Mouse (Mus musculus) MEL (cell line): Measurements from ENCODE around the gene Selenoh. TPM values are rescaled to one million over a fixed set of nuclear protein-coding genes. Genes with fewer than 3 reads are reported as not detected.

Source experiments
- DNase-seq: peaks from one replicate; pipeline ENCODE4 v3.0.0; 2011; ENCODE audit warnings: low read depth, low spot score
- H3K27ac ChIP-seq: 2 replicates; pipeline ENCODE4 v1.5.1; 2012; ENCODE audit warnings: low read depth, mild to moderate bottlenecking, control low read depth, low read length, moderate library complexity; ENCODE audit not compliant: control insufficient read depth
- H3K27me3 ChIP-seq, 2 experiments: fragments of 150-350 bp in 1 of 2; sonication (generic) in 1 of 2; 2 replicates each; pipeline ENCODE4 v1.6.1; 2012; ENCODE audit warnings: low read length in 2 of 2, mild to moderate bottlenecking in 2 of 2, improper control_type of control experiment in 1 of 2, moderate library complexity in 1 of 2; ENCODE audit not compliant: insufficient read depth in 2 of 2, control insufficient read depth in 1 of 2
- H3K36me3 ChIP-seq, 2 experiments: 2 replicates each; pipeline ENCODE4 v1.6.1; 2012 to 2014; ENCODE audit warnings: low read length in 2 of 2, improper control_type of control experiment in 1 of 2, inconsistent platforms in 1 of 2, mild to moderate bottlenecking in 1 of 2; ENCODE audit not compliant: insufficient read depth in 2 of 2, control insufficient read depth in 1 of 2
- H3K4me1 ChIP-seq, 2 experiments: fragments of 150-350 bp in 1 of 2; sonication (generic) in 1 of 2; 2 replicates each; pipeline ENCODE4 v1.6.1; 2012; ENCODE audit warnings: low read length in 2 of 2, improper control_type of control experiment in 1 of 2, mild to moderate bottlenecking in 1 of 2; ENCODE audit not compliant: insufficient read depth in 2 of 2, control insufficient read depth in 1 of 2
- H3K4me3 ChIP-seq, 2 experiments: fragments of 150-350 bp in 1 of 2; sonication (generic) in 1 of 2; 2 replicates each; pipeline ENCODE4 v1.5.1; 2012; ENCODE audit warnings: low read depth in 2 of 2, low read length in 2 of 2, mild to moderate bottlenecking in 2 of 2, moderate library complexity in 2 of 2, control low read depth in 1 of 2, improper control_type of control experiment in 1 of 2; ENCODE audit not compliant: control insufficient read depth in 1 of 2, insufficient read depth in 1 of 2
- H3K79me2 ChIP-seq: 2 replicates; pipeline ENCODE4 v1.6.1; 2012; ENCODE audit warnings: mild to moderate bottlenecking, low read length, moderate library complexity; ENCODE audit not compliant: control insufficient read depth, poor library complexity, insufficient read depth
- H3K9ac ChIP-seq: 2 replicates; pipeline ENCODE4 v1.6.1; 2012; ENCODE audit warnings: low read depth, mild to moderate bottlenecking, control low read depth, low read length, moderate library complexity; ENCODE audit not compliant: control insufficient read depth, poor library complexity, severe bottlenecking
- H3K9me3 ChIP-seq: fragments of 150-350 bp; sonication (generic); replicated peaks from 2 replicates; pipeline ENCODE4 v1.6.1; 2012; ENCODE audit warnings: mild to moderate bottlenecking, low read length, improper control_type of control experiment, moderate library complexity; ENCODE audit not compliant: insufficient read depth
- CHD1 ChIP-seq: IDR thresholded peaks from 2 replicates; pipeline ENCODE4 v1.6.1; 2012; ENCODE audit warnings: low read depth, mild to moderate bottlenecking, inconsistent platforms, low read length, improper control_type of control experiment
- CTCF ChIP-seq, 3 experiments: IDR thresholded peaks in 2 of 3; conservative IDR thresholded peaks in 1 of 3; 2 replicates each; pipeline ENCODE4 v1.5.1; 2011 to 2012; ENCODE audit warnings: low read length in 3 of 3, low read depth in 2 of 3, mild to moderate bottlenecking in 2 of 3, improper control_type of control experiment in 1 of 3, inconsistent platforms in 1 of 3, mixed read lengths in 1 of 3, moderate library complexity in 1 of 3; ENCODE audit not compliant: control insufficient read depth in 1 of 3, insufficient read depth in 1 of 3, poor library complexity in 1 of 3, severe bottlenecking in 1 of 3
- E2F4 ChIP-seq: IDR thresholded peaks from 2 replicates; pipeline ENCODE4 v1.6.1; 2011; ENCODE audit warnings: low read depth, low read length, improper control_type of control experiment, borderline replicate concordance
- EP300 ChIP-seq, 2 experiments: IDR thresholded peaks; 2 replicates each; pipeline ENCODE4 v1.6.1; 2011; ENCODE audit warnings: improper control_type of control experiment in 2 of 2, low read length in 2 of 2, low read depth in 1 of 2, mild to moderate bottlenecking in 1 of 2
- GABPA ChIP-seq: IDR thresholded peaks from 2 replicates; pipeline ENCODE4 v1.6.1; 2012; ENCODE audit warnings: low read depth, mild to moderate bottlenecking, inconsistent platforms, low read length, improper control_type of control experiment, moderate library complexity
- HCFC1 ChIP-seq: IDR thresholded peaks from 2 replicates; pipeline ENCODE4 v1.6.1; 2012; ENCODE audit warnings: low read depth, mild to moderate bottlenecking, inconsistent platforms, low read length, improper control_type of control experiment, moderate library complexity
- JUND ChIP-seq: IDR thresholded peaks from 2 replicates; pipeline ENCODE4 v1.6.1; 2011; ENCODE audit warnings: low read depth, mild to moderate bottlenecking, improper control_type of control experiment, low read length
- MAFK ChIP-seq: IDR thresholded peaks from 2 replicates; pipeline ENCODE4 v1.6.1; 2011; ENCODE audit warnings: low read depth, mild to moderate bottlenecking, low read length, improper control_type of control experiment, borderline replicate concordance
- MAX ChIP-seq: IDR thresholded peaks from 2 replicates; pipeline ENCODE4 v1.6.1; 2011; ENCODE audit warnings: low read length, improper control_type of control experiment
- MAZ ChIP-seq: IDR thresholded peaks from 2 replicates; pipeline ENCODE4 v1.6.1; 2012; ENCODE audit warnings: low read depth, mild to moderate bottlenecking, inconsistent platforms, low read length, improper control_type of control experiment
- MEF2A ChIP-seq: IDR thresholded peaks from 2 replicates; pipeline ENCODE4 v1.6.1; 2014; ENCODE audit warnings: low read depth, mild to moderate bottlenecking, inconsistent platforms, low read length, improper control_type of control experiment; ENCODE audit not compliant: poor library complexity, insufficient replicate concordance, severe bottlenecking; ENCODE audit errors: extremely low read depth
- MXI1 ChIP-seq: IDR thresholded peaks from 2 replicates; pipeline ENCODE4 v1.6.1; 2011; ENCODE audit warnings: mild to moderate bottlenecking, low read depth, low read length, improper control_type of control experiment
- NELFE ChIP-seq: IDR thresholded peaks from 2 replicates; pipeline ENCODE4 v1.6.1; 2011; ENCODE audit warnings: low read depth, low read length, improper control_type of control experiment
- NRF1 ChIP-seq: IDR thresholded peaks from 2 replicates; pipeline ENCODE4 v1.6.1; 2014; ENCODE audit warnings: low read depth, mild to moderate bottlenecking, inconsistent platforms, low read length, improper control_type of control experiment, moderate library complexity; ENCODE audit not compliant: poor library complexity, insufficient read depth, severe bottlenecking
- POLR2A ChIP-seq, 2 experiments: IDR thresholded peaks; 2 replicates each; pipeline ENCODE4 v1.6.1; 2011 to 2012; ENCODE audit warnings: low read length in 2 of 2, mild to moderate bottlenecking in 2 of 2, control low read depth in 1 of 2, improper control_type of control experiment in 1 of 2, low read depth in 1 of 2, moderate library complexity in 1 of 2; ENCODE audit not compliant: control insufficient read depth in 1 of 2, insufficient read depth in 1 of 2, poor library complexity in 1 of 2
- RAD21 ChIP-seq: IDR thresholded peaks from 2 replicates; pipeline ENCODE4 v1.6.1; 2011; ENCODE audit warnings: mild to moderate bottlenecking, low read depth, low read length, improper control_type of control experiment
- SIN3A ChIP-seq: IDR thresholded peaks from 2 replicates; pipeline ENCODE4 v1.6.1; 2012; ENCODE audit warnings: low read length, improper control_type of control experiment, inconsistent platforms
- SMC3 ChIP-seq: IDR thresholded peaks from 2 replicates; pipeline ENCODE4 v1.6.1; 2011; ENCODE audit warnings: low read depth, low read length, improper control_type of control experiment
- TCF12 ChIP-seq: IDR thresholded peaks from 2 replicates; pipeline ENCODE4 v1.6.1; 2014; ENCODE audit warnings: low read depth, mild to moderate bottlenecking, inconsistent platforms, low read length, improper control_type of control experiment, moderate library complexity
- ZC3H11A ChIP-seq: IDR thresholded peaks from 2 replicates; pipeline ENCODE4 v1.6.1; 2012; ENCODE audit warnings: low read depth, mild to moderate bottlenecking, inconsistent platforms, low read length, improper control_type of control experiment
- ZKSCAN1 ChIP-seq: IDR thresholded peaks from 2 replicates; pipeline ENCODE4 v1.6.1; 2012; ENCODE audit warnings: low read depth, mild to moderate bottlenecking, inconsistent platforms, low read length, improper control_type of control experiment, moderate library complexity
- polyA plus RNA-seq, 2 experiments: library from polyadenylated mRNA; stranded (reverse) in 1 of 2; unstranded in 1 of 2; fragments of >175 nt in 1 of 2; fragments of >200 nt in 1 of 2; gene quantifications; 2 replicates each; pipeline versions ENCODE4 v1.2.1 to v1.2.4; 2012; ENCODE audit warnings: low replicate concordance in 2 of 2, low read depth in 1 of 2; ENCODE audit not compliant: insufficient read length in 2 of 2, insufficient read depth in 1 of 2, missing spikeins in 1 of 2
- total RNA-seq: library from RNA; depleted of rRNA; stranded (reverse); fragments of 300-350 nt; gene quantifications from 2 replicates; pipeline ENCODE4 v1.2.3, GENCODE M21; 2012

Selenoh gene
- total and polyA plus RNA-seq, 3 experiments = 70.7 to 79.0 TPM; not detected in 1

DNA sequence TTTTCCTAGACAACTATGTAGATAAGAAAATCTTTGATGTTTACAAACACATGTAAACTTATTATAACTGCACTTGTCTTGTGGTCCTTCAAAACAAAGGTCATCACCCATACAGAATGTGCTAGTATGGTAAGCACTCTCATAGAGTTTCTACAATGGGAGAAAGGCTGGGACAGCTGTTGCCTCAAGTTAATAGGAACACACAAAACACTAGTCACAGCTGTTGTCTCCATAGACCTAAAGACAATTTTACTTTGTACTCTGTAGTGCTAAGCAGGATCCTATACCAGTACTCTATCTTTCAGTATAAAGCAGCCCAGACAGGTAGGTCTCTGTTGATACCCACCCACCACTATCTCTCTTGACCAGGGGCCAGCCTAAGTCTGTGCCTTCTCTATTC is 29.7 kb downstream of the Selenoh start:
- no peak for DNase-seq
- Histone ChIP-seq H3K79me2 (peaks cover 31% of the 10 kb centered on the region), H3K36me3 (peaks cover 0 to 5% of the 10 kb centered on the region in 2 experiments; a peak in 3 of 4 replicates), H3K9me3 (no peaks in the 10 kb centered on the region), H3K4me1 (peaks cover 0 to 2% of the 10 kb centered on the region in 2 experiments; a peak in 1 of 4 replicates), H3K4me3 (no peak overlapping the region), H3K9ac (no peak overlapping the region), H3K27ac (no peak overlapping the region), H3K27me3 (no peaks in the 10 kb centered on the region)
- TF ChIP-seq SMC3 = no peak
- TF ChIP-seq EP300 (IDR thresholded peaks at IDR 0.05; ENCODE audit: low read depth in 1 of 2, low read length in 2 of 2) = no peak
- no peak for TF ChIP-seq MXI1
- TF ChIP-seq NELFE = no peak

DNA sequence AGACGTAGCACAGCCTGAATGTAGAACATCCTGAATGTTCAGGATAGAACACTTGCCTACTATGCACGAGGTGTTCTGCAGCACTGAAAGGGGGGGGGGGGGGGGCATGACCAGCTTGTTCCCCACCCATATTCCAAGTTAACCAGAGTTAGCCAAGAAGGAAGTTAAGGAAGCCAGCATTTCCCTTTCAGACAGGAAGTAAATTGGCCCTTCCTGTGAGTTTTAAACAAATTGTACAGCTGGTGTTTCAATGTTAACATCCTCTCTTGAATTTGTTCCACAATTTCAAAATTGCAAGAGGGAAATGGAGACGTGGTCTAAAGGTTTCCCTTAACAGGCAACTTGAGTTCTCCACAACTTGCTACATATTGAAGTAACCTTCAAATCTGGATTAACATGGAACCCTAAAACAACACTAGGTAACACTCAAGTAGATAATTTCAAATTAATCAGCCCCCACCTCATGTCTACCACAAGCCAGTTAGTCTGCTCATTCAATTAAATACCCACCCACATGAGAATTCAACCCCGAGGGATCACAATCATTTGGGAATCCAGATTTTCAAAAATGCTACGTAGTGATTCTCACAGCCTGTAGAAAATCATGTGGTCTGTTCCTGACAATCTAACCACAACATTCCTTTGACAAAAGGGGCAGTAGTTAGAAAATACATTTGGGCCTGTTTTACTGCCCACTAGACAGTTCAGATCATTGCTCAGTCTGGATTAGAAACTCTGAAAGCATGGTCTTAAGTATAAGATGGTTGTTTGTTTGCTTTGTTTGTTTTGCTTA is 31.9 kb downstream of the Selenoh start:
- Histone ChIP-seq H3K27me3 (no peaks in the 10 kb centered on the region), H3K4me3 (no peak overlapping the region), H3K9ac (no peak overlapping the region), H3K27ac (no peak overlapping the region), H3K4me1 (peaks cover 7 to 10% of the 10 kb centered on the region in 2 experiments), H3K9me3 (no peaks in the 10 kb centered on the region), H3K36me3 (peaks cover 0 to 10% of the 10 kb centered on the region in 2 experiments; a peak in 3 of 4 replicates), H3K79me2 (peaks cover 31% of the 10 kb centered on the region)
- DNase-seq = no peak
- TF ChIP-seq CHD1 = no peak
- TF ChIP-seq JUND = no peak
- TF ChIP-seq MEF2A = no peak
- no peak for TF ChIP-seq MAZ
- TF ChIP-seq ZC3H11A = no peak
- no peak for TF ChIP-seq MAFK
- TF ChIP-seq TCF12 = no peak
- TF ChIP-seq SIN3A = no peak
- no peak for TF ChIP-seq HCFC1
- no peak for TF ChIP-seq MAX
- TF ChIP-seq RAD21 = no peak
- TF ChIP-seq ZKSCAN1 = no peak
- TF ChIP-seq E2F4 = no peak
- TF ChIP-seq CTCF (IDR thresholded peaks at IDR 0.05 in 2 of 3, conservative IDR thresholded peaks at IDR 0.05 in 1 of 3; ENCODE audit: control insufficient read depth in 1 of 3, insufficient read depth in 1 of 3, low read depth in 2 of 3, low read length in 3 of 3, poor library complexity in 1 of 3, severe bottlenecking in 1 of 3) = no peak
- no peak for TF ChIP-seq POLR2A (IDR thresholded peaks at IDR 0.05; ENCODE audit: control insufficient read depth in 1 of 2, insufficient read depth in 1 of 2, low read depth in 1 of 2, low read length in 2 of 2, poor library complexity in 1 of 2)
- no peak for TF ChIP-seq NELFE
- TF ChIP-seq NRF1 = no peak
- TF ChIP-seq MXI1 = no peak
- no peak for TF ChIP-seq GABPA
- TF ChIP-seq, all 39 proteins: peak for 0
